Mouse (Mus musculus): ENCODE data around the gene Cdk4. TPM values are rescaled to one million over a fixed set of nuclear protein-coding genes. Genes with fewer than 3 reads are reported as not detected.
A peak's percentile ranks its signal among the peaks of the same experiment; 100 is the strongest.

Gene Cdk4
- total and polyA plus RNA-seq, 2 experiments from 2014 or later = 392 to 457 TPM

DNA sequence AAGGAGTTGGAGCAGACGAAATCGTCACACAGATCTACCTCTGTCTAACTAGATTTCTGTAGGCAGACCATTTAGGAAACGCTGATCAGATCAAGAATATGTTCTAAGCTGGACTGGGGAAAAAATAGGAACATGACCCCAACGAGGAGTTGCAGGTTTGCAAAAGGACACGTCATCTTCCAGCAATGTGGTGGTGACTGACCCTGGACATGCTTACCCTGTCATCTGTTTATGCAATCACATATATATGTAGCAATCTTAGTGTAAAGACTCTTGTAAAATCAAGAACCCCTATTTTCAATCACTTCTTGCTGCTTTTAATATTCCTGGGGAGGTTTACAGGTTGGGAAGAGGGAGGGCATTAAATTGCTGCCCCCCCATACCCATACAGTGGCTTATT is 831 bp upstream of the Cdk4 start:
- Histone ChIP-seq H3K9me3 (replicated peaks; ENCODE audit: control insufficient read depth, low read length) (no peaks in the 10 kb centered on the region), H3K9ac (replicated peaks; ENCODE audit: low read depth, low read length) (no peak overlapping the region), H3K36me3 (replicated peaks; ENCODE audit: control insufficient read depth, insufficient read depth, low read length) (peaks cover 29% of the 10 kb centered on the region), H3K27me3 (ENCODE audit: control insufficient read depth, insufficient read depth, low read length) (peaks cover 17% of the 10 kb centered on the region), H3K4me2 (ENCODE audit: low read depth, low read length) (no peak overlapping the region), H3K4me3 (ENCODE audit: low read depth, low read length) (no peak overlapping the region), H3K27ac (ENCODE audit: low read depth) (no peak overlapping the region), H3K4me1 (ENCODE audit: control insufficient read depth, insufficient read depth) (peaks cover 7% of the 10 kb centered on the region)
- 54% methylated on average over 5 of the region's 5 CpGs for WGBS
- ATAC-seq (ENCODE audit: insufficient read depth, low read depth) = no peak
- no peak for DNase-seq (ENCODE audit: low spot score)
- TF ChIP-seq EP300 (IDR thresholded peaks at IDR 0.05; ENCODE audit: low read depth) (no peak), CTCF (IDR thresholded peaks at IDR 0.05; ENCODE audit: low read depth) (no peak)

DNA sequence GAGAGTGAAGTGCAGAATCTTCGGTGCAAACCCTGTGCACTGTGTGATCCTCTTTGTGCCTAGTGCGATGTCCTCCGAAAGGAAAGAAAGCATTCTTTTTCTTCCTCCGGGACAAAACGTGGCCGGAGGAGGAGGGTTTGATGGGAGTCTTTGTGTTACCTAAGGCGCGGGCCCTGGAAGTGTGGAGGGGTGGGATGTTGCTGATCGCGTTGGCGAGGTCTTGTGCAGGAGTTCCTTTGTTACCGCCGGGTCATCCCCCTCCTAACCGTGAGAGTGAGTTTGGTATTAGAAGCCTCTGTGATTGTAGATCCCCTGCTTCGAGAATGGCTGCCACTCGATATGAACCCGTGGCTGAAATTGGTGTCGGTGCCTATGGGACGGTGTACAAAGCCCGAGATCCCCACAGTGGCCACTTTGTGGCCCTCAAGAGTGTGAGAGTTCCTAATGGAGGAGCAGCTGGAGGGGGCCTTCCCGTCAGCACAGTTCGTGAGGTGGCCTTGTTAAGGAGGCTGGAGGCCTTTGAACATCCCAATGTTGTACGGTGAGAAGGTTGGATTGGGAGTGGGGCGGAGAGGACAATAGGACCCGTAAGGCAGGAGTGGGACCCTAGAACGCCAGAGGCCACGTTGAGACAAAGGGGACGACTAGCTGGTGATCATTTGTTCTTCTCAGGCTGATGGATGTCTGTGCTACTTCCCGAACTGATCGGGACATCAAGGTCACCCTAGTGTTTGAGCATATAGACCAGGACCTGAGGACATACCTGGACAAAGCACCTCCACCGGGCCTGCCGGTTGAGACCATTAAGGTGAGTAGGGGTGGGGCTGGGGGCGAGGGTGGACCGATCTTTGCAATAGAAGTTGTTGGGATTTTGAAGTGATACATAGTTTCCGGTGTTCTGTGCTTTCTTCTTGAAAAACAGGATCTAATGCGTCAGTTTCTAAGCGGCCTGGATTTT is 858 bp downstream of the Cdk4 start:
- Histone ChIP-seq H3K9me3 (replicated peaks; ENCODE audit: control insufficient read depth, low read length) (no peaks in the 10 kb centered on the region), H3K4me1 (ENCODE audit: control insufficient read depth, insufficient read depth) (peaks cover 11% of the 10 kb centered on the region), H3K27me3 (ENCODE audit: control insufficient read depth, insufficient read depth, low read length) (peaks cover 10% of the 10 kb centered on the region), H3K36me3 (replicated peaks; ENCODE audit: control insufficient read depth, insufficient read depth, low read length) (peaks cover 39% of the 10 kb centered on the region), H3K4me3 (ENCODE audit: low read depth, low read length) (peak overlapping the region; percentile 81), H3K27ac (ENCODE audit: low read depth) (peak overlapping the region; percentile 89), H3K4me2 (ENCODE audit: low read depth, low read length) (peak overlapping the region; percentile 88), H3K9ac (replicated peaks; ENCODE audit: low read depth, low read length) (peak overlapping the region; percentile 82)
- ATAC-seq (ENCODE audit: insufficient read depth, low read depth) (peak; percentile 1; the same call in 1 of the 2 replicates), DNase-seq (ENCODE audit: low spot score) (no peak)
- WGBS = 11% methylated on average over 37 of the region's 37 CpGs
- TF ChIP-seq CTCF (IDR thresholded peaks at IDR 0.05; ENCODE audit: low read depth) (no peak), EP300 (IDR thresholded peaks at IDR 0.05; ENCODE audit: low read depth) (peak; percentile 13; the same call in 1 of the 2 replicates)

DNA sequence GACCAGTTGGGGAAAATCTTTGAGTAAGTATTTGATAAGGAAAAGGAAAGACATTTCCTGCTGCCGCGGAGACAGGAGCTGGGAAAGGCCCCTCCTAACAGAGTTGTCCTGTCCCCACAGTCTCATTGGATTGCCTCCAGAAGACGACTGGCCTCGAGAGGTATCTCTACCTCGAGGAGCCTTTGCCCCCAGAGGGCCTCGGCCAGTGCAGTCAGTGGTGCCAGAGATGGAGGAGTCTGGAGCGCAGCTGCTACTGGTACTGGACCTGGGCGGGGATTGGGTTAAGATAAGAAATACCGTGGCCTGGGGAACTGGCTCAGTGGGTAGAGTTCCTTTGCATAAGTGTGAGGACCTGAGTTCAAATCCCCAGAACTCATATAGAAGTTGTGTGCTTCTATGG is 2.6 kb downstream of the Cdk4 start:
- ATAC-seq (ENCODE audit: insufficient read depth, low read depth) (no peak), DNase-seq (ENCODE audit: low spot score) (no peak)
- H3K4me3 ChIP-seq (ENCODE audit: low read depth, low read length) = no peak overlapping the region
- H3K27me3 ChIP-seq (ENCODE audit: control insufficient read depth, insufficient read depth, low read length) = no peaks in the 10 kb centered on the region; the same call in 1 of the 2 replicates
- TF ChIP-seq EP300 (IDR thresholded peaks at IDR 0.05; ENCODE audit: low read depth) (no peak), CTCF (IDR thresholded peaks at IDR 0.05; ENCODE audit: low read depth) (no peak)
- no peak overlapping the region for H3K9ac ChIP-seq (replicated peaks; ENCODE audit: low read depth, low read length)
- WGBS = 43% methylated on average over 9 of the region's 9 CpGs
- no peak overlapping the region for H3K27ac ChIP-seq (ENCODE audit: low read depth)
- H3K9me3 ChIP-seq (replicated peaks; ENCODE audit: control insufficient read depth, low read length) = no peaks in the 10 kb centered on the region
- H3K4me1 ChIP-seq (ENCODE audit: control insufficient read depth, insufficient read depth) = peaks cover 19% of the 10 kb centered on the region
- peaks cover 39% of the 10 kb centered on the region for H3K36me3 ChIP-seq (replicated peaks; ENCODE audit: control insufficient read depth, insufficient read depth, low read length)
- H3K4me2 ChIP-seq (ENCODE audit: low read depth, low read length) = no peak overlapping the region

DNA sequence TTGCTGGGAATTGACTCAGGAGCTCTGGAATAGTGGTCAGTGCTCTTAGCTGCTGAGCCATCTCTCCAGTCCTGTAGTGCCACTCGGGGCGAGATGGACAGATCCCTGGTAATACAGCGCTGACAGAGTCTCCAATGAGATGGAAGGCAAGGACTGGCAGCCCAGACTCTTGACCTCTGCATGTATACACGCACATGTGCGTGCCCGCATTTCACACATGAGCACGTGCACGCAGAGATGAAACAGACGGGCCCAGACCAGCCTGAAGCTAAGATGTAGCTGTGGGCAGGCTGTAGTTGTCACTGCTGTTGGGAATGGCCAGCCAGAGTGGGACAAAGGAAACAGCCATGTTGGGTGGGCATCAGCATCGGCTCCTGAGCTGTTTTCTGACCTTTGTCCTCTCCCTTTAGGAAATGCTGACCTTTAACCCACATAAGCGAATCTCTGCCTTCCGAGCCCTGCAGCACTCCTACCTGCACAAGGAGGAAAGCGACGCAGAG is 3.2 kb downstream of the Cdk4 start:
- 90% methylated on average over 14 of the region's 14 CpGs for WGBS
- TF ChIP-seq EP300 (IDR thresholded peaks at IDR 0.05; ENCODE audit: low read depth) = no peak
- TF ChIP-seq CTCF (IDR thresholded peaks at IDR 0.05; ENCODE audit: low read depth) = no peak

DNA sequence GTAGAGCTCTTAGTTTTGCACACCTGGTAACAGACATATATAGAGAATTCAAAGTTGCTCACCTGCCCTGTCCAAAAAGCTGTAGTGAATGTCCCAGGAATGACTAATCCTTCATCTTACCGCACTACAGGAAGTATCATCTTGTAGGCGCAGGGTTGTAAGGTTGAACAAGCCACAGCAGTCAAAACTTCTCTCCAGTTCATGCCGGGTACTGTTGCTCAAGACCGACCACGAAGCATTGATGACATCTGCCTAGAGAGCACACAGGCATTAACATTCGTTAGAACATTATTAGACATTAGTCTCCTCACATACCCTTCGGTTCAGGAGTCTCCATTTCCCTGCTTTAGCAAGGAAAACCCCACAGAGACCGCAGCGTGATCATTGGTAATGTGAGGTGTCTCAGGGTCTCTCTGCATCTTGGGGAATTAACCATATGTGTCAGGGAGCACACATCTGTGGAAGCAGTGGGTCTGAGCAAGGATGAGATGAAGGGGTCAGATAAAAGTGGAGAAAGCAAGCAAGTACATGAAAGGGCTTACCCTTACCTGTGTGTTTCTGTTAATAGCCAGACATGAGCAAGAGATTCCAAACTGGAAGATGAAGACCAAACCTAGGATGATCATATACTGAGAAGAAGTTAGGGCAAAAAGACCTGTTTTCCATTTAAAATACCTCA is 5.2 kb downstream of the Cdk4 start:
- 76% methylated on average over 9 of the region's 9 CpGs for WGBS
- no peak for ATAC-seq (ENCODE audit: insufficient read depth, low read depth)
- H3K9ac ChIP-seq (replicated peaks; ENCODE audit: low read depth, low read length) = no peak overlapping the region
- no peak for DNase-seq (ENCODE audit: low spot score)
- H3K4me2 ChIP-seq (ENCODE audit: low read depth, low read length) = peak overlapping the region; percentile 80; the same call in 1 of the 2 replicates
- H3K4me3 ChIP-seq (ENCODE audit: low read depth, low read length) = no peak overlapping the region
- no peaks in the 10 kb centered on the region for H3K27me3 ChIP-seq (ENCODE audit: control insufficient read depth, insufficient read depth, low read length)
- TF ChIP-seq CTCF (IDR thresholded peaks at IDR 0.05; ENCODE audit: low read depth) (no peak), EP300 (IDR thresholded peaks at IDR 0.05; ENCODE audit: low read depth) (no peak)
- H3K4me1 ChIP-seq (ENCODE audit: control insufficient read depth, insufficient read depth) = peaks cover 22% of the 10 kb centered on the region
- H3K27ac ChIP-seq (ENCODE audit: low read depth) = no peak overlapping the region
- peaks cover 39% of the 10 kb centered on the region for H3K36me3 ChIP-seq (replicated peaks; ENCODE audit: control insufficient read depth, insufficient read depth, low read length)
- H3K9me3 ChIP-seq (replicated peaks; ENCODE audit: control insufficient read depth, low read length) = no peaks in the 10 kb centered on the region

More for the DNA sequence above, 3.2 kb downstream of the Cdk4 start:
- Histone ChIP-seq H3K4me1 (ENCODE audit: control insufficient read depth, insufficient read depth) (peaks cover 22% of the 10 kb centered on the region), H3K36me3 (replicated peaks; ENCODE audit: control insufficient read depth, insufficient read depth, low read length) (peaks cover 39% of the 10 kb centered on the region), H3K9ac (replicated peaks; ENCODE audit: low read depth, low read length) (no peak overlapping the region), H3K4me3 (ENCODE audit: low read depth, low read length) (no peak overlapping the region), H3K27me3 (ENCODE audit: control insufficient read depth, insufficient read depth, low read length) (no peaks in the 10 kb centered on the region), H3K27ac (ENCODE audit: low read depth) (no peak overlapping the region), H3K9me3 (replicated peaks; ENCODE audit: control insufficient read depth, low read length) (no peaks in the 10 kb centered on the region), H3K4me2 (ENCODE audit: low read depth, low read length) (no peak overlapping the region)
- DNase-seq (ENCODE audit: low spot score) = no peak
- ATAC-seq (ENCODE audit: insufficient read depth, low read depth) = no peak

Data from heart, postnatal 0 days (tissue).